Mouse (Mus musculus) intestine, embryonic 16.5 days (tissue): ENCODE measurements at regions not wholly inside any gene's neighbourhood (a gene's known extent, or its start where the extent isn't known, plus 50 kb on each side); places are given as distances from the start of the nearest gene placed in this dataset.

ENCODE experiments used
- ATAC-seq: fragments of 200-750 bp; cut with Nextera tagmentation; 2 replicates; pipeline ENCODE4 v1.8.0; 2017; ENCODE audit warnings: moderate TSS enrichment, moderate library complexity
- H3K27ac ChIP-seq: fragments of 300-500 bp; sonication (generic); 2 replicates; pipeline ENCODE4 v1.5.1; 2014; ENCODE audit warnings: mild to moderate bottlenecking, low read length
- H3K27me3 ChIP-seq: fragments of 300-500 bp; sonication (generic); replicated peaks from 2 replicates; pipeline ENCODE4 v1.6.1; 2014; ENCODE audit warnings: low read length, control low read depth, mixed read lengths; ENCODE audit not compliant: control insufficient read depth, insufficient read depth
- H3K36me3 ChIP-seq: fragments of 300-500 bp; sonication (generic); 2 replicates; pipeline ENCODE4 v1.6.1; 2014; ENCODE audit warnings: low read length, control low read depth; ENCODE audit not compliant: control insufficient read depth, insufficient read depth
- H3K4me1 ChIP-seq: fragments of 300-500 bp; sonication (generic); 2 replicates; pipeline ENCODE4 v1.6.1; 2014; ENCODE audit warnings: low read length, control low read depth, mixed read lengths; ENCODE audit not compliant: control insufficient read depth, insufficient read depth
- H3K4me2 ChIP-seq: fragments of 300-500 bp; sonication (generic); 2 replicates; pipeline ENCODE4 v1.6.1; 2014; ENCODE audit warnings: low read depth, low read length, control low read depth
- H3K4me3 ChIP-seq: fragments of 300-500 bp; sonication (generic); 2 replicates; pipeline ENCODE4 v1.5.1; 2014; ENCODE audit warnings: mild to moderate bottlenecking, low read length
- H3K9ac ChIP-seq: fragments of 300-500 bp; sonication (generic); 2 replicates; pipeline ENCODE4 v1.6.1; 2014; ENCODE audit warnings: low read depth, low read length
- H3K9me3 ChIP-seq: fragments of 300-500 bp; sonication (generic); 2 replicates; pipeline ENCODE4 v1.6.1; 2016; ENCODE audit warnings: low read length, control low read depth; ENCODE audit not compliant: control insufficient read depth
- WGBS: fragments of 180-500 bp; shearing (Covaris S2); extraction: QIAGEN DNeasy Blood & Tissue Kit; methylation state at CpG from one replicate; pipeline ENCODE4 v1.1.7; 2014; 5-methylcytosine and 5-hydroxymethylcytosine counted together

DNA sequence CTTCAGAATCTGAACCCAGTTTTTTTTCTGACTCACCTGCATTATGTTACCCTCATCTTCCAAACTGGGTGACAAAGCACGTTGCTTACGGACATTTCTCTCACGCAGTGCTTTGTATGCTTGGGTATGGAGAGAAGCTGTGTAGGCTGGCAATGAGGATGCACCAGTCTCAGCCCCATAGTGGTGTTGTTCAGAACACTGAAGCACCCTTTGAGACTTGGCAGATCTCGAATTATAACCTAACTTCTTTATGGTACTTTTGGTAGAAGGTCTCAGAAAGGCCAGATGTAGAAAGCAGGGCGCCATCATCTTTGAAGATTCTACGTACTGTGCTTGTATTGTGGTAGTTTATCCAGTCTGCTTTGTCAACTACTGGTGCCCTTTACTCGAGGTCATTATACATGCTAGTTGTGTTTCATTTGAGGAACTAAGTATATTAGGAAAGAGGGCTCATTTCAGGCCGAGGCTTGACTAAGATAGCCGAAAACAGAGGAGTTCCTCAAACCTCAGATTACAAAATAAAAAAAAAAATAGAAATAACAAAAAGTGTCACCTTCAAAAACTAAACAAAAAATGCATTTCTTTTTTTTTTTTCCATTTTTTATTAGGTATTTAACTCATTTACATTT is 85.7 kb downstream of the Rgs2 start:
- WGBS: 89% methylated on average over 9 of the region's 9 CpGs
- Histone ChIP-seq H3K4me3 (no peak overlapping the region), H3K9ac (no peak overlapping the region), H3K27me3 (no peaks in the 10 kb centered on the region), H3K4me2 (no peak overlapping the region), H3K4me1 (0 out of 2 replicates have a peak, but pooled peaks cover 3% of the 10 kb centered on the region), H3K9me3 (no peaks in the 10 kb centered on the region), H3K36me3 (no peaks in the 10 kb centered on the region), H3K27ac (no peak overlapping the region)
- ATAC-seq: no peak

DNA sequence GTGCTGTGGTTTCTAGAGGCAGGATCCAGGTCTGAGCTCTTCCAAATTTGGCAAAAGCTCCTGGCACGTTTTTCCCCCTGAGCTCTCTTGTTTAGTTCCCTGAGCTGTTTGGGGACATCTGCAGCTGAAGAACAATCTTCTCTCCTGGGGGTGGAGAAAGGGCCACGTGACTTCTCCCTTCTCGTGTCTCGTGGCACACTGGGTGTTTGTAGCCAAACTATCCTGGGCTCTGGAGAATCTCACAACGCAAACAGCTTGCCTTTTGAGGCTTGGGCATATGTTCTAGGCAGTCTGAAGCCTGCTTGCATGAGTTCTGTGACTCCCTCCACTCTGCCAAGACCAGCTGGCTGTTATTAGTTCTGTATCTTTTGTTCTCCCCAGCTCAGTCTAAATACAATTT is 86.3 kb downstream of the Rgs2 start:
- H3K9me3 ChIP-seq: no peaks in the 10 kb centered on the region
- H3K27me3 ChIP-seq: no peaks in the 10 kb centered on the region
- no peak overlapping the region for H3K27ac ChIP-seq
- 47% methylated on average over 5 of the region's 5 CpGs for WGBS
- no peaks in the 10 kb centered on the region for H3K36me3 ChIP-seq
- no peak overlapping the region for H3K4me3 ChIP-seq
- no peak overlapping the region for H3K9ac ChIP-seq
- no peak for ATAC-seq
- 0 out of 2 replicates have a peak, but pooled peaks cover 3% of the 10 kb centered on the region for H3K4me1 ChIP-seq
- H3K4me2 ChIP-seq: no peak overlapping the region

DNA sequence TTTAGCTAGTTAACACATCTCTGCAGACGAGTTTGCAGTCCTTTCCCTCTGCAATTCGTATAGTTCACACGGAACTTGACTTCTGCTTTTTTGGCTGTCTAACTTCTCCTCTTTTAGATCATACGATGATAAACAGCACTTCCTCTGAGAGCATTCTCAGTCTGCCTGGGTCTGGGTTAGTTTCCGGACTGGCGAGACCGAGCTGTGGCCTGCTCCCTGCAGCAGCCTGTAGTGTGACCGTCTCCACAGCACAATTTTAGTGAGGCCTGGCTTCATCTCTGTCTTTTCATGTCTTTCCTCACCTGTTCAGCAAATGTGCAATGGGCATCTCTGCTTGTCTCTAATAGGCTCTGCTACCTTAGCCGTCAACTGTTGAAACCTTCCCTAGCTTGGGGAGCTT is 87.4 kb downstream of the Rgs2 start:
- no peak overlapping the region for H3K4me2 ChIP-seq
- H3K27me3 ChIP-seq: no peaks in the 10 kb centered on the region
- no peak for ATAC-seq
- H3K27ac ChIP-seq: peak overlapping the region; percentile 55; the same call in 1 of the 2 replicates
- H3K4me3 ChIP-seq: no peak overlapping the region
- no peaks in the 10 kb centered on the region for H3K36me3 ChIP-seq
- no peak overlapping the region for H3K9ac ChIP-seq
- H3K9me3 ChIP-seq: no peaks in the 10 kb centered on the region
- 68% methylated on average over 9 of the region's 9 CpGs for WGBS
- 0 out of 2 replicates have a peak, but pooled peaks cover 3% of the 10 kb centered on the region for H3K4me1 ChIP-seq

DNA sequence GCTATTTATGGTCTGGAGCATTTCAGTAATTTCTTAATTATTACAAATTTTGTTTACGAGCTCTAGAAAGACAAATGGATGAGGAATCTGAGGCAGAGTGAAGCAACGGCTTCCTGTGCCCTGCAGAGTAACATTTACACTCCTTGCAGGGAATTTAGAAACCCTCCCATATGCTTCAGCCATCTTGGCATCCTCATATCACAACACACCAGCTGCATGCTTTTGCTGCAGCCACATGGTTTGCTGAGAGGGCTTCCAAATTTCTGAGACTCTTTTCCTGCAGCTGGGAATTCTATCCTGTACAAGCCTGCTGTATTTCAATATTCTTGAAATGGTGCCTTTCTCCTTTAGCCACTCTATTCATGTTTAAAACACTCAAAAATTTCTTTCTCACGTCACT is 91.4 kb downstream of the Rgs2 start:
- Histone ChIP-seq H3K4me1 (0 out of 2 replicates have a peak, but pooled peaks cover under 1% of the 10 kb centered on the region), H3K9me3 (no peaks in the 10 kb centered on the region), H3K36me3 (no peaks in the 10 kb centered on the region), H3K9ac (no peak overlapping the region), H3K4me3 (no peak overlapping the region), H3K27ac (no peak overlapping the region), H3K4me2 (no peak overlapping the region), H3K27me3 (no peaks in the 10 kb centered on the region)
- 67% methylated on average over 3 of the region's 3 CpGs for WGBS
- ATAC-seq: no peak

DNA sequence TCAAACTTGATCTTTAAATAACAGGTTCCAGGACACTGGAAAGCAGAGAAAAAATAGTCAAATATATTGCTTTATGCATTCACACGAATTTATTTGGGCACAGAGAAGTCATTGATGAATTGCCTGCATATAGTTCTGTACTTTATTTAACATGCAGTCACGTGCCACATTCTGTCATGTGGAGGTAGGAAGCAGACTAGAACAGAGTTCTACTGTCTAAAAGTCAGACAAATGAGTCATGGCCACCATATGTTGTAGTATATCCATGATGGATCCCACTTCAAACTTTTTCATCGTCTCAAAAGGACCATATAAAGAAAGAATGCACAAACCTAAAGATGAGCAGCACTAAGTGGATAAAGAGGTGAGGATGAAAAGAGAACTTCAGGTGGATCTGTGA is 92.7 kb downstream of the Rgs2 start:
- H3K27me3 ChIP-seq: no peaks in the 10 kb centered on the region
- ATAC-seq: no peak
- no peak overlapping the region for H3K4me3 ChIP-seq
- no peaks in the 10 kb centered on the region for H3K4me1 ChIP-seq
- no peak overlapping the region for H3K9ac ChIP-seq
- no peak overlapping the region for H3K27ac ChIP-seq
- 67% methylated on average over 3 of the region's 3 CpGs for WGBS
- H3K36me3 ChIP-seq: no peaks in the 10 kb centered on the region
- H3K9me3 ChIP-seq: no peaks in the 10 kb centered on the region
- no peak overlapping the region for H3K4me2 ChIP-seq

DNA sequence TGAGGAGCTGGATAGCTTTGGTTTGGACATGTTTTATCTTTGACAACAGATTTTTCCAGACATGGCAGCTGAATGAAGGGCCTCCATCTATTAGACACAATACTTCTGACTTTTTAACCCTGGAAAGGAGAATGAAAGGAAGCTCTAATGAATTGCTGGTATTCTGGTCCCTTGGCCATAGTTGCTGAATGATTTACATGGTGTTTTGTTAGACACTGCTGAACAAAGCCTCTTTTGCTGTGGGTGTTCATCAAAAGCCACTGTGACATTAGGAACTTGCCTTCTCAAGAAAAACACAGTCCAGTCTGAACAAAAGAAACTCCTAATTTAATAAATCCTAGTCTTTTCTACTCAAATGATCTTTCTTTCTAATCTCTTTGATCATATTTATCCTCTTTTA is 93.4 kb downstream of the Rgs2 start:
- Histone ChIP-seq H3K4me3 (no peak overlapping the region), H3K9me3 (no peaks in the 10 kb centered on the region), H3K27ac (no peak overlapping the region), H3K4me1 (no peaks in the 10 kb centered on the region), H3K4me2 (no peak overlapping the region), H3K36me3 (no peaks in the 10 kb centered on the region), H3K27me3 (no peaks in the 10 kb centered on the region), H3K9ac (no peak overlapping the region)
- ATAC-seq: no peak

DNA sequence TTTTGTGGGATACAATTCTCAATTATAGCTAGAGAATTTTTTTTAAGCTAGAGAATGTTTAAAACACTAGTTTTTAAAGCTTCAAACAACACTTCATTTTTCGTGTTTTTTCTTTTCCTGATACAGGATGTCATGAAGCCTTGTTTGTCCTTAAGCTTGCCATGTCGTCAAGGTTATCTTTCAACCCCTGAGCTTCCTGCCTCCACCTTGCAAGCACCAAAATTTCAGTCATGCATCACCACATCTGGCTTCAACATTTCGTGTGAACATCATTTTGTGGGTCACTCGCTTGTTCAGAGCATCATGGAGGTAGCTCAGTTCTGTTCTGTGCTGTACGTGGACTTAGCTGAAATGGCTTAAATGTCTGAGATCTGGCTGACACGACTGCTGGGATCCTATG is 96.6 kb downstream of the Rgs2 start:
- no peaks in the 10 kb centered on the region for H3K9me3 ChIP-seq

DNA sequence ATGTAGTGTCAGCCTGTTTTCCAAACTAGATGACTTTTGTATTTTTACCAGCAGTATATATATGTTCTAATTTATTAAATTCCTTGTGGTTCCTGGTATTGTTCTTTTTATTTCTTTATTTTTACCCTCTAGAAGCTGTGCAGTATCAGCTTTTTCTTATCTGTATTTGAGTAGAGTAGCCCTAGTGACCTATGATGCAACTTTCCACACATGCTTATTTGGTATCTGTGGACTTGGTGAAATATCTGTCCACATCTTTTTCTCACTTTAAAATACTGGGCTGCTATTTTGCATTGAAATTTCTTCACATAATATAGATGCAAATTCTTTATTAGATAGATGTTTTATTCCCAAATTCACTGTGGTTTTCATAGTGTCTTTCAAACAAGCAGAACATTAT is 97.1 kb downstream of the Rgs2 start:
- Histone ChIP-seq H3K9ac (no peak overlapping the region), H3K27ac (no peak overlapping the region), H3K27me3 (no peaks in the 10 kb centered on the region), H3K4me2 (no peak overlapping the region), H3K4me3 (no peak overlapping the region), H3K36me3 (no peaks in the 10 kb centered on the region), H3K4me1 (no peaks in the 10 kb centered on the region), H3K9me3 (no peaks in the 10 kb centered on the region)
- no peak for ATAC-seq

More for the DNA sequence above, 96.6 kb downstream of the Rgs2 start:
- no peak overlapping the region for H3K4me3 ChIP-seq
- WGBS: 71% methylated on average over 6 of the region's 6 CpGs
- no peak overlapping the region for H3K4me2 ChIP-seq
- no peaks in the 10 kb centered on the region for H3K4me1 ChIP-seq
- H3K36me3 ChIP-seq: no peaks in the 10 kb centered on the region
- no peak overlapping the region for H3K27ac ChIP-seq
- no peak for ATAC-seq
- no peak overlapping the region for H3K9ac ChIP-seq
- no peaks in the 10 kb centered on the region for H3K27me3 ChIP-seq

DNA sequence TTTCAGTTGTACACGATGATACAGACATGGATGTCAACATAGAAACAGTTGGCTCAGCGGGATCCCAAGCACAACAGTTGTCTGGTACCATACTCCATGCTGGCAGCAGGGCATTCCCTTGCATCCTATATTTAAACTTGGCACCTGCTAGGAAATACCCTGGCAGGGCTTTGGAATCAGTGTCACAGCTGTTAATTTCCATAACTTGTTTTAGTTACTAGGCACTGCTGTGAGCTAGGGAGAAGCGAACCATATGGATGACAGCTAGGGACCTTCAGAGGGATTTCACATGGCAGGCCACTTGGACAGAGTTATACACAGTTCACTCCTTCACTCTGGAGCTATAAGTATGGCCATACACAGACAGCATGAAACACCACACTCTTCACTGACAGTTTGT is 100.0 kb downstream of the Rgs2 start:
- Histone ChIP-seq H3K27ac (no peak overlapping the region), H3K27me3 (no peaks in the 10 kb centered on the region), H3K4me3 (no peak overlapping the region), H3K36me3 (no peaks in the 10 kb centered on the region), H3K4me1 (no peaks in the 10 kb centered on the region), H3K4me2 (no peak overlapping the region), H3K9me3 (no peaks in the 10 kb centered on the region), H3K9ac (no peak overlapping the region)
- 72% methylated on average over 3 of the region's 3 CpGs for whole genome bisulfite sequencing
- ATAC-seq: peak; percentile 64

DNA sequence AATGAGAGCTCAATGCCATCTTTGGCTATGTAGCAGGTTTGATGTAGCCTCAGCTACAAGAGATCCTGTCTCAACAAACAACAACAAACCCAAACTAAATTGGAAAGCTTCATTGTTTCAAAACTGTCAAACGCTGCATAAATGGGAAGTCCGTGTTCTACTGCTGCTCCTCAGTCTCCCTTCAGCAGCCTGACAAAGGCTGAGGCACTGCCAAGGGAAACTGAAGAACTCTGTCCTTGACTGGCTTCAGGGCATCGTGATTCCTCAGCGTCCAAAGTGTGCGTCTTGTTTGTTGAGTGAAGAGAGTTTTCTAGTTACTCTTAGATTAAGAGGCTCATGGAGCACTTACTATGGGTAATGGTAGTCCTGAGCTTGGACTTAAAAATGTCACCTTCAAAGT is 100.7 kb downstream of the Rgs2 start:
- no peaks in the 10 kb centered on the region for H3K9me3 ChIP-seq
- no peaks in the 10 kb centered on the region for H3K27me3 ChIP-seq
- H3K4me2 ChIP-seq: no peak overlapping the region
- H3K9ac ChIP-seq: no peak overlapping the region
- no peak overlapping the region for H3K27ac ChIP-seq
- WGBS: 72% methylated on average over 5 of the region's 5 CpGs
- no peak for ATAC-seq
- H3K36me3 ChIP-seq: no peaks in the 10 kb centered on the region
- H3K4me3 ChIP-seq: no peak overlapping the region
- H3K4me1 ChIP-seq: no peaks in the 10 kb centered on the region
